Mouse (Mus musculus) thymus, adult 2 months (tissue): Measurements from ENCODE around the gene Atxn1.

ENCODE experiments used
- CTCF ChIP-seq: fragments of 200-500 bp; IDR thresholded peaks from 2 replicates; pipeline ENCODE4 v1.5.1; 2012; ENCODE audit warnings: mild to moderate bottlenecking, control low read depth, low read length, moderate library complexity, borderline replicate concordance; ENCODE audit not compliant: control insufficient read depth, poor library complexity, insufficient read depth; ENCODE audit errors: extremely low read depth
- POLR2A ChIP-seq: fragments of 200-500 bp; IDR thresholded peaks from 2 replicates; pipeline ENCODE4 v1.6.1; 2012; ENCODE audit warnings: mild to moderate bottlenecking, low read length, control low read depth, moderate library complexity; ENCODE audit not compliant: control insufficient read depth, poor library complexity, insufficient read depth; ENCODE audit errors: extremely low read depth

DNA sequence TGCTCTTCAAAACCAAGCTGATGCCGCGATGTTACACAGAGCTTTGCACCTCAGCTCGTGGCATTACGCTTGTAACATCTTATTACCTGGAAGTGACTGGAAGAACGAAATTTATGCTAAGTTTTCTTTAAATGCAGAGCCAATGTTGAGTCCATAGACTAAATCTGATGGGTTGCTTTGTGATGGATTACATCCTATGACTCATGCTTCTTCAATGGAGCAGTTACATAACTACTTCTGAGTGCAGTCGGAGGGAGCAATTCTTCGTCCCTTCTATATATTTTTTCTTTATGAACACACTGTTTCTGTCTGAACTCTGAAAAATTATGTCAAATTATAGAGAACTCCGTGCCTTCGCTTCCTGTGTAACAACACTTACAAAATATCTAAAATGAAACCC, 28.1 kb upstream of the Atxn1 start:
- TF ChIP-seq CTCF (no peak), POLR2A (no peak)
